Mouse (Mus musculus) urinary bladder, adult 18-20 months (tissue): ENCODE data around the gene 2810021J22Rik.
"Not testable (repeated sequence)": the region's sequence is repeated elsewhere in the genome, so short reads cannot be mapped to it uniquely, and the experiment has no call there.

Experiments
- DNase-seq, 2 experiments: peaks; one replicate each; pipeline ENCODE4 v3.0.0; 2022; ENCODE audit warnings: low spot score in 2 of 2, mixed read lengths in 2 of 2

2810021J22Rik gene

GRCm38 (mm10) chr11:58867039-58867953 lies at the start of gene 2810021J22Rik:
2810021J22Rik (plus strand) TSS chr11:58867216.
- peak; percentile 76 to 78 for DNase-seq

DNA sequence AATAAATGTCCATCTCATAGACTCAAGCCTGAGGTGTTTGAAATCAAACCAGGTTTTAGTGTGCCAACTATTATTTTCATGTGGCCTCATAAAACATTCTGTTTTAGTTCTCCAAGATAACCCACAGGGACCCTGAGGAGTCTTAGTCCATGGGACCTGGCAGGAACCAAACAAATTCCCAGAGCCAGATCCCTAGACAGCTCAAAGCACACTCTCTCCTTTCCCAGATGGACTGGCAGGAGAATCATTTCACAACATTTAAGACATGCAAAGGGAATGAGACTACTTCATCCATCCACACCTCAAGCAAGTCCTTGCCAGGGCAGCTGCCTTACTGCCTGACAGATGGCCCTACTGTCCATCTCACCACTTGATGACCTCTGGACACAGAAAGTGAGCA lies 38.1 kb upstream of the 2810021J22Rik start, which contains the start of gene Olfr312:
Gene Olfr312, plus strand, starts transcription at position 301 of the 400 bp plus-strand sequence.
- not testable (repeated sequence) for DNase-seq

DNA sequence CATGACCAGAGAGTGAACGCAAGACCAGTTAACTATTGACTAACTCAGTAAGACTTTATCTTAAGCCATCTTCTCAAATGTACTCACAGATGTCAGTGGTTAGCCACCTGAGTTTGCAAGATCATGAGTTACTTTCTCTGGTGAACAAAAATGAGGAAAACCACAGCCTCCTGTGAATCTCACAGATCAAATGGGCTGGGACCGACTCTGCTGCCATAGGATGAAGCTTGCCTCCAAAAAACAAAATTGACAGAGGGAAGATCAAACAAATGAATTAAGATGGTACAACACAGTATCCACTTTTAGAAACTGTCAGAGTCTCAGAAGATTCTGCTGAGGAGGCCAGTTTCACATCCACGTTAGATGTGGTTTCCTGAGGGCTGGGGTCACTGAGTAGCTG lies 37.3 kb upstream of the 2810021J22Rik start:
- no peak for DNase-seq

GRCm38 (mm10) chr11:58832541-58832940 lies 34.5 kb upstream of the 2810021J22Rik start:
- DNase-seq, result not testable (repeated sequence)

GRCm38 (mm10) chr11:58838951-58839350 lies 28.1 kb upstream of the 2810021J22Rik start, which contains the start of gene Olfr311:
Olfr311 (plus strand) TSS chr11:58839251.
- DNase-seq, result not testable (repeated sequence)

DNA sequence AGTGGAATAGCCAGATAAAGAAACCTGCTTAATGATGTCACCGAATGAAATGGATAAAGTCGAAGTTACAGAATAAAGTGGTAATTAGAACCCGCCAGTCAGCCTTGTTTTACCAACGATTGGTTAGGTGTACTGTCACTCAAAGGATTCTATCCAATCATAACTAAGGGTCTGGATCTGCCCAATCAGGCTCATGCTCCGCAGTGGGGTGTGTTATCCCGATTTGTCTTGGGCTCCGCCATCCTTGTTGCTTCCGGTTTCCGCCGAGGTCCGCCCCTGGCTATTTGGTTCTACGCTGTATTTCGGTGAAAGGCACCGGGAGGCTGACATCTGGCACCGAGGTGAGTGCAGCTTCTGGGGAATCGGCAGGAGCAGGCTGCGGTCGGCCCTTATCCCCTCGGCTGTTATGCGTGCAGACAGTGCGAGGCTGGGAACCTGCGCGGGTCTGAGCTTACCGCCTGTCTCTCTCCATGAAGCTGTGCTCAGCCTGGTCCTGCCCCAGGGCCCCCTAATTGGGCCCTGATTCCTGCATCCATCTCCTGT lies 20.0 kb upstream of the 2810021J22Rik start, which contains the start of gene Gm12258:
Gene Gm12258, plus strand, starts transcription at position 240 of the 543 bp plus-strand sequence.
- peak; percentile 52 to 84 for DNase-seq

DNA sequence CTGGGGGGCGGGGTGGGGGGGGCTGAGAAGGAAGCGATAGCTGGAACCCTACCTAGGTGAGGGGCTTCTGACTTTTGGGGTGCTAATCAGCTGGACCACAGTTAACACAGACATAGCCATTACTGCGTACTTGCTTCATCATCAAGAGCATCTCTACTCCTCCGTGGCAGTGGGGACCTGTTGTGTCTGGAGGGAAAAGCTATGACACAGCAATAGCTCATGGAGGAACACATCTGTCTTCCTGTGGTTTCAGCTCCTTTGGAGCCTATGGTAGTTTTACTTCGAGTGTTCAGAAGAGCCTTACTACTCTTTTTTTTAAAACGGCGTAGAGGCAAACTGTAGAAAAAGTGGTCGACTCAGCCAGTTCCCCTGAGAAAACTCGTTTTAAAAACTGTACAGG lies 19.4 kb upstream of the 2810021J22Rik start:
- DNase-seq, result no peak

DNA sequence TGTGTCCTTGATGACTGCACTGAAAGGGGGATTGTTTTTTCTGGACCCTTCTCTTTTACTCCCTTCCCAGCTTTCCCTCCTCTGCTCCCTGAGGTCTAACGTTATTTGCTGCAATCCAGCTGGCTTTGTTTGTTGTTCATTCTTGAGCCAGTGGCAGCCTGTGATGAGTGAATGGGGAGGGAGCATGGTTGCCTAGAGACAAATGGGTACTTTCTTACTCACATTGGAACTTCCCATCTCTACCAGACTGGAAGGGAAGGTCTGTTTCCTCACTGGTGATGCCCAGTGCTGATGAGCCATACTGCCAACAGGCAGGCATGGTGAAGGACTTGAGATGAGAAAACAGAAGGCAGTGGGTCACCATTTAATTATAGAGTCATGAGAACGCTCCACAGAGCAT lies 17.3 kb upstream of the 2810021J22Rik start:
- DNase-seq, result no peak

GRCm38 (mm10) chr11:58860744-58861143 lies 6.3 kb upstream of the 2810021J22Rik start:
- no peak for DNase-seq

- no peak for DNase-seq
Observed at GRCm38 (mm10) chr11:58867954-58868330, 926 bp downstream of the 2810021J22Rik start.

- DNase-seq, result no peak
Observed at GRCm38 (mm10) chr11:58870961-58871360, 3.9 kb downstream of the 2810021J22Rik start.

DNA sequence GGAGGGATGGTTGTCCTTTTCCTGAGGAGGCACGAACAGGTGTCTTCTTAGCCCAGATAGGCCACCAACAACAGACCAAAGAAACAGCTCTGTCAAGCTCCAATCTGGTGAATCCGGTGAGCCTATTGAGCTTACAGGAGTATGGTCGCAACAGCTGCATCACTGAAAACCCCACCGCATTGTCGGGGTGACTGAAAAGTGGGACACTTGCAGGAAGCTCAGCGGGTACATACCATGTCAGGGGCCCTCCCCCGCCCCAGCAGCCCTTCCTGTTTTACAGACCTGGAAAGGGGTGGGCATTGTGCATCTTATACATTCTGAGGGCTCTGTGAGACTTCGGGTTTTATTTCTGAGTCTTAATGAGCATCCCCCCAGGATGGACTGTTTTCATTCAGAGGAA lies 16.7 kb downstream of the 2810021J22Rik start:
- no peak for DNase-seq

DNA sequence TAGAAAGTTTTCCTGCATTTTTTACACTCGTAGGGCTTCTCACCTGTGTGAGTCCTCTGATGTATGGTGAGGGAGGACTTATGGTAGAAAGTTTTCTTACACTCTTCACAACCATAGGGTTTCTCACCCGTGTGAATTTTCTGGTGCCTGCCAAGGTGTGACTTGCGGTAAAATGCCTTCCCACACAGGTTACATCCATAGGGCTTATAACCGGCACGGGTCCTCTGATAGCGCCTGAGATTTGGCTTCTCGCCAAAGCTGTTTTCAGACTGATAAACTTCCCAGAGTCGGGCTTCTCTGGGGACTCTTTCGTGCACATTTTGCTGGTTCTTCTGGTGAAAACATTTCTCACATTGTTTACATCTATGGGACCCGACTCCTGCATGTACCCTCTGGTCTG lies 23.5 kb downstream of the 2810021J22Rik start:
- DNase-seq, result no peak

DNA sequence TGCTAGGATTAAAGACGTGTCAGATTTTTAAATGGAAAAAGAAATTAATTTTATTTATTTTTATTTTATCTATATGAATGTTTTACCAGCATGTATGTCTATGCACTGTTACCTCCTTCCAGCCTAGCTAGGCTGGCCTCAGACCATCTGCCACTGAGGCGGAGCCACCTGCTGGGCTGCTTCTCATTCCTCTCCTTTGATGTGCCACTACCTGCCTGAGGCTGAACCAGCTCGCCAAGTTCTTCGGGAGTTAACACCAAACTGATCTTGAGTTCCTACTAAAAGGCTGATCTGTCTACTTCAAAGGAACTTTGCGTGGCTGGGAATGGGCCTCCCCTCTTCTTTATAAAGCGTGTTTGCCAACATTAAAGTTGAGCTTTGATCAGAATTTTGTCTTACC lies 27.4 kb downstream of the 2810021J22Rik start:
- peak; percentile 6 to 49 for DNase-seq

DNA sequence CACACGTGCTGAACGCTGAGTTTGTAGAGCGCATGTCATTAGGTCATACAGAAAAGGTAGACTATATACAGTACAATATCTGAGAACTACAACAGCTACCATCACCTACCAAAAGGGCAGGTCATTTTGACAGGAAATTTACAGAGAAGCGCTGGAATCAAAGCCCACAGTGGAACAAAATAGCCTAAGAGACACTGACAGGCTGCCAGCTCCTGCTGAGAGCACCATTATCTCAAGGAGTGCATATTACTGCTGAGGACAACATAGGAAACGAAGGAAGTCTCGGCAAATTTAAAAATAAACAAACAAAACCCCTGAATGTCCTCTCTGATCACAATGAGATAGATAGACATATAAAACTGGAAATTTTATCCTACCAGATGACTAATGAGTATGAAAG lies 30.5 kb downstream of the 2810021J22Rik start:
- no peak for DNase-seq

DNA sequence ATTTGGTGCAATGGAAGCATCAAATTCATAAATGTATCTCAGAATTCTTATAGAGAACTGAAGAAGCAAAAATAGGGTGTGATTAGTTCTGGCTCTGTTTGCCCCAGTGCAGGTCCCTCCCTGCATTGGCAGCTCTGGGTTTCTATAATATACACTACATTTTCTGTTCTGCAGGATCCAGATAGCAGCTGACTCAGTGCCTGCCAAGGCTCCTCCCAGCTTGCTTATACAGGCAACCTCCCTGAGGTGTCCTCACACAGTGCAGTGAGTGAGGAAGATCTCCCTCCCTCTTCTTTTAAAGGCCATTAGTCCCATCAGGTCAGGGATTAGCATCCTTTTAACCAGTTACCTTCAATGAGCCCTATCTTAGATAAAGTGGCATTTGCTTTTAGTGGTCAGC lies 34.1 kb downstream of the 2810021J22Rik start:
- DNase-seq, result no peak

- peak; percentile 93 to 98 for DNase-seq
Observed at GRCm38 (mm10) chr11:58903511-58904409, 36.7 kb downstream of the 2810021J22Rik start, which contains the start of gene Zfp39. Zfp39 (minus strand) TSS chr11:58904225.

DNA sequence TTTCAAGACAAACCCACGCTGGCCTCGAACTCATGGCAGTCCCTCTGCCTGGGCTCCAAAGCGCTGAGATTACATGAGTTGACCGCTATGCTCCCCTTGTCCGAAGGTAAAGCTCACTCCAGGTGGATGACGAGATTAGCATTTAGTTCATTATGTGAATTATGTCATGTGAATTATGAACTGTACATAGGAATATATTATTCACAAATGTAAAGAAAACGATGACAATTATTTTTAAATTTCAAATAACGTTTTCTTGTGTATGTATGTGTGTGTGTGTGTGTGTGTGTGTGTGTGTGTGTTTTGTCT lies 37.3 kb downstream of the 2810021J22Rik start:
- DNase-seq, result no peak

- no peak for DNase-seq
Observed at GRCm38 (mm10) chr11:58904838-58905237, 37.8 kb downstream of the 2810021J22Rik start.

GRCm38 (mm10) chr11:58913776-58914175 lies 46.8 kb downstream of the 2810021J22Rik start:
- no peak for DNase-seq

DNA sequence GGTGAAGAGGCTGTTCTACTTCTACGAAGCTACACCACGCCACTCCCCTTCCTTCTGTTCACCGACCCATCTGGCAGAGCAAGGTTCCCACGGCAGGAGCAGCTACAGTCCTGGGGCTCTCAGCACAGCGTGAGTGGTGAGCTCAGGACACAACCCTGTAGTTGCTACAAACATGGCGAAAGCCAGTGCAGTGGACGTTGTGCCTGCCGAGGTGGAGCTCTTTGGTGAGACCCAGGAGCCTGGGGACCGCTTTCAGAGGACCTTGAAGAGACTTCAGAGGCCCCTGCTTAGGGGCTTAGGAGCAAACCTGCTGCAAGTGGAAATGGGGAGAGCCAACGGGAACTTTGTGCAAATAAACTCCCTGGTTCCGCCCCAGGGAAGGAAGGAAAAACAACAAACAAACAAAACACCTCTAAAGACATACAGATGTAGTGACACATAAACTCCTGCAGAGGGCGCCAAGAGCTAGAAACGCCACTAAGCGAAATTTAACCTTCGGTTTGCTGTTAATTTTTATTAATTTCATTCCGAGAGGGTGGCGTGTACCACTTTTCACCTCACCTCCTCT lies 47.5 kb downstream of the 2810021J22Rik start:
- peak in 1 of 2 experiments; percentile 29 for DNase-seq
